Mouse (Mus musculus) stomach, postnatal 0 days (tissue): ENCODE measurements at regions not wholly inside any gene's neighbourhood (a gene's known extent, or its start where the extent isn't known, plus 50 kb on each side); places are given as distances from the start of the nearest gene placed in this dataset.

ENCODE experiments used
- CTCF ChIP-seq: IDR thresholded peaks from 2 replicates; pipeline ENCODE4 v1.5.1; 2016; ENCODE audit warnings: antibody characterized with exemption, low read depth, mild to moderate bottlenecking, moderate library complexity
- EP300 ChIP-seq: optimal IDR thresholded peaks from 2 replicates; pipeline ENCODE3; 2016; ENCODE audit warnings: antibody characterized with exemption

GRCm38 (mm10) chr9:35328503-35328902, 60.8 kb downstream of the Rpusd4 start:
- TF ChIP-seq CTCF (no peak), EP300 (no peak)
